Mouse (Mus musculus): ENCODE results near the gene Tmem91.
"Not testable (repeated sequence)": the region's sequence is repeated elsewhere in the genome, so short reads cannot be mapped to it uniquely, and the experiment has no call there.

The Tmem91 gene

DNA sequence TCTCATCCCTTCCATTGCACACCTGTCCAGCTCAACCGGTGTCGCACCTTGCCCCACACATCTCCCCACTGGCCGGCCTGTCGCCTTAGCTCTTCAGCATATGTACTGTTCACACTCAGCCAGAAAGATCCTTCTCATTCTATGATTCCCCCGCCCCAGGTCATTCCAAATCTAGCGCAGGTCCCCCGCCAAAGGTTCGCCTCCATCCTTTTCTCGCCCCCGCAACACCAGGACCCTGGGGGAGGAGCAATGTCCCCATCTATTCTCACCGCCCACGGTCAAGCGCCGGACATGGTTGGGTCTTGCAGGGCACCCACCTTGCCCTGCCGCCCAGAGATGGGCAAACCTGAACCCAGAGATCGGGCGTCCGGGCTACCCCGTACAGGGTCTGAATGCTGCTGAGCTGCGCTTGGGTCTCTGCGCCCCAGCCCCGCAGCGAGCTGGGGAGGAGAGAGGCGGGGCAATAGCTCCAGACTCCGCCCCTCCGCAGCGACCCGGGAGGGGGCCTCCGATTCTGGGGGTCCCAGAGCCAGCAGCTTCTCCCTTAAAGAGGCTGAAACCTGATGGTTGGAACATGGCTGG is at the start of gene Tmem91:
Tmem91 (minus strand) TSS at position 448 of the 582 bp plus-strand sequence.
- no peak for DNase-seq (ENCODE audit: low spot score in 2 of 2)

DNA sequence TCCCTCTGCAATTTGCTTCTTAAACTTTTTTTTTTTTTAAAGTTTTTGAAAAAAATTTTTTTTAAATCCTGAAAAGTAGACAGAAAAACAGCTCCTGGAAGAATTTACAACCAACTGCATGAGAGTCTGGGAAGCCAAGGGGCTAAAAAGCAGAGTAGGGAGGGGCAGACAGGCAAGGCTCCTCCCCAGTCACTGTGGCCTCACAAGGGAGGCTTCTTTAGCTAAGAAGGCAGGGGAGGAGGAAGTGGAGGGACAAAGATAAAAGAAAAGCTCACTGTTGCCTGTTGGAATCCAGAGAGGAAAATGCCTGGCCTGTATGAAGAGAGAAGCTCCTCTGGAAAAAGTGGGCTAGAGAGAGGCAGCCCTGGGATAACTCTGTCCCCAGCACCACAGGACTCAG is 46.8 kb upstream of the Tmem91 start:
- DNase-seq (ENCODE audit: low spot score in 2 of 2) = not testable (repeated sequence)

DNA sequence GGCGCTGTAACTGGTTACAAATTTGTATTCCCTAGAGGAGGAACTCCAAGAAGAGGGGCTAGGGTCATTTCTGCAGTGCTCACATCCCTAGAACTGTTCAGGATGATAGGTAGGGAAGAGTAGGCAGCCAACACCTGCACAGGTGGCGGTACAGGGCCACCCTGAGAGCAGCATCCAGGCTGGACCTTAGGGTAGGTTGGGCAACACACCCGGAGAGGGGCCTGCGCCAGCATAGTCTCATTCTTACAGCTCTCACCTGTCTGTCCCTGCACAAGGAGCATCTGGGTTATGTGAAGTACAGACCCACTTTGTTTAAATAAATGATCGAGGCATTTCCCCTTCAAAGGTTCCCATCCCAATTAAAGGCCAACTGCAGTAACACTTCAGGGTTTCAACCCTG is 45.8 kb upstream of the Tmem91 start:
- no peak for DNase-seq (ENCODE audit: low spot score in 2 of 2)

DNA sequence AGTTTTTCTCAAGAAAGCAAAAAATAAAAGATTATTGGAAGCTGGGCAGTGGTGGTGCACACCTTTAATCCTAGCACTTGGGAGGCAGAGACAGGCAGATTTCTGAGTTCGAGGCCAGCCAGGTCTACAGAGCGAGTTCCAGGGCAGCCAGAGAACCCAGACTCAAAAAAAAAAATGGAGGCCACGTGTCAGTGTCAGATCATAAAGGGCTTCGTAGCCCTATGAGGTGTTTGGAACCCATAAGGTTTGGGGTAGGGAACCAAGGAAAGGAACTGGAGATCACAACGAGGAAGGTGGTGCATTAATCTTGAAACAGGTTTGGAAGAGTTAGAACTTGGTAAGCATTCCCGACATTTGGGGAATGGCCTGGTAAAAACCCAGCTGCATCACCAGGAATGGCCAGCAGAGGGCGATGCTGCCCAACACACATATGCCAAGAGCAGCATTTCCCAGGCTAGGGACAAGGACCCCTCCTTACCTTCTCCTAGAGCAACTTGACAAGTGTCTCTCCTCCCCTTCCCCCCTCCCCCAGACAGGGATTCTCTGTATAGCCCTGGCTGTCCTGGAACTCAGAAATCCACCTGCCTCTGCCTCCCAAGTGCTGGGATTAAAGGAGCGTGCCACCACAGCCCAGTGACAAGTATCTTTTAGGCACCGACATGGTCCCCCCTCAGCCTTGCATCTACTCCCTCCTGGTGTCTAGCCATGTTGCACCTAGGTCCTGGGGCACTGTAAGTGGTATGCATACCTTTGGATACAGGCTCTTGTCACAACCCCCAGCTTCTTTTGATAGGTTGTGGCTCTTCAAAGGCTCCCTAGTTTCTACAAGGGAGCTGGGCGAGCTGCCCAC is 45.0 kb upstream of the Tmem91 start:
- peak; percentile 85 to 88 for DNase-seq (ENCODE audit: low spot score in 2 of 2)

DNA sequence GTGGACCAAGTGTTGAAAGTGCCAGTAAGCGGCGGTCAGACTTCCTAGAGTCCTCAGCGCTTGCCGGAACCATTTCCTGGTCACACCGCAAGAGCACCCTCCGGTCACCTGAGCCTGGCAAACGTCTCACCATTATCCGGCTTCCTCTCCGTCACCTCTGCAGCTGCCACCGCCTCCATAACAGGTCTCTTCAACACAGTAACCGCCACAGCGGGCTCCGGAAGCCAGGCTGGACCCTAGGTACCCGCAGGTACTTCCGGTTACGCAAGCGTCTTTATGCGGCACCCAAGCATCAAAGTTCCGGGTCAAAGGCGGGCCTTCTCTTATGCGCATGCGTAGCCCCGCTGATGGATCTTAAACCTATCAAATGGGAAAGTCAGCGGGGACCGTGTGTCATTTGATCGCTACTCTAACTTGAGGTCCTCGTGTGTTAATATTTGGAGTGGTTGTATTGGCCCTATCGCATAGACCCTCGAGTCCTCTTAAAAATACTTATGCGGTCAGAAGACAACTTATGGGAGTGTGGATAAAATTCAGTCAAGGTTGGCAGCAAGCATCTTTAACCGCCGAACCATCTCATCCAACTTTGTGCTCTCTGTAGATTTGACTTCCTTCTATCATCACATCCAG is 43.9 kb upstream of the Tmem91 start, which contains the start of gene Ccdc97:
Ccdc97 (minus strand) TSS at position 301 of the 630 bp plus-strand sequence.
- DNase-seq (ENCODE audit: low spot score in 2 of 2) = peak; percentile 96 to 97

GRCm38 (mm10) chr7:25717478-25717877 is 42.5 kb upstream of the Tmem91 start:
- no peak for DNase-seq (ENCODE audit: low spot score in 2 of 2)

DNA sequence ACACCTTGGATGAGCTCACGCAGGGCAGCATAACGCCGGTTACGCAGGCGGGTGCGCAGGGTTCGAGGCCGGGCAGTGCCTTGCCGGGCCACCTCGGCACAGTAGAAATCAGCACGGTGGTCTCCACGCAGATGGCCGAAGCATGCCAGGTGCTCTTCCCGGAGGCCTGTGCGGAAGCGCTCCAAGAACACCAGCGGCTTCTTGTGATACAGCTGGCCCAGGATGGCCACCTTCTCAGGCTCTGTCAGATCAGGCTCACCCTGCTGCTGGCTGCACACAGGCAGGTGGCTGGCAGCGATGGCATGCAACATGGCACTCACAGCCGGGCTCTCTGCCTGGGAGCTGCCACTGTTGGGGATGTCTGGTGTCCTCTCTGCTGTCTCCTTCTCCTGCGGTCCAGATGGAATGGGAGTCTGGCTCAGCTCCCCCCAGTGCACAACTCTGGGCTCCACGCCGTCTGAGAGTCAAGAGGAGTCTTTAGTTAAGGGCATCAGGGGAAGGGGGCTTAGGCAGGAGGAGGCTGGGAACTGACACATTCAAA is 40.8 kb upstream of the Tmem91 start:
- no peak for DNase-seq (ENCODE audit: low spot score in 2 of 2)

GRCm38 (mm10) chr7:25714581-25714980 is 39.6 kb upstream of the Tmem91 start:
- DNase-seq (ENCODE audit: low spot score in 2 of 2) = no peak

- DNase-seq (ENCODE audit: low spot score in 2 of 2) = no peak
These were observed 37.8 kb upstream of the Tmem91 start for GRCm38 (mm10) chr7:25712801-25713200.

GRCm38 (mm10) chr7:25711731-25712197 is 36.8 kb upstream of the Tmem91 start:
- peak; percentile 55 to 62 for DNase-seq (ENCODE audit: low spot score in 2 of 2)

DNA sequence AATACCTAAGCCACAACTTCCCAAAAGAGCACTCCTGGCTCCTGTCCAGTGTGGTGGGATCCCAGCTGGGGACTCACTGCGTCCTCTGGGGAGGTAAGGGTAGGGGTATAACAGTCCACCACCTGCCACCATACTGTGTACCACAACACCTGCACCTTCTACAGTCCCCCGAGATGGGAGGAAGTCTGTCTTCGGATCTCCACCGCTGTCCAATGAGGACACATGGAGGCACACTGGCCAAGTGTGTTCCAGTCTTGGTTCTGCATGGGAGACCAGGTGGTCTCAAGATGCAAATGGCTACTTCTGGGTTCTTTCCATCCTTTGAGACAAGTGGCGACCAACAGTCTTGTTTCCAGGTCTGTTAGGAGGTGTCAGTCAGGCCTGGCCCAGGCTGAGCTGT is 36.2 kb upstream of the Tmem91 start:
- no peak for DNase-seq (ENCODE audit: low spot score in 2 of 2)

- DNase-seq (ENCODE audit: low spot score in 2 of 2) = peak; percentile 74
These were observed 35.7 kb upstream of the Tmem91 start for GRCm38 (mm10) chr7:25710519-25711130.

GRCm38 (mm10) chr7:25709961-25710360 is 35.0 kb upstream of the Tmem91 start:
- no peak for DNase-seq (ENCODE audit: low spot score in 2 of 2)

DNA sequence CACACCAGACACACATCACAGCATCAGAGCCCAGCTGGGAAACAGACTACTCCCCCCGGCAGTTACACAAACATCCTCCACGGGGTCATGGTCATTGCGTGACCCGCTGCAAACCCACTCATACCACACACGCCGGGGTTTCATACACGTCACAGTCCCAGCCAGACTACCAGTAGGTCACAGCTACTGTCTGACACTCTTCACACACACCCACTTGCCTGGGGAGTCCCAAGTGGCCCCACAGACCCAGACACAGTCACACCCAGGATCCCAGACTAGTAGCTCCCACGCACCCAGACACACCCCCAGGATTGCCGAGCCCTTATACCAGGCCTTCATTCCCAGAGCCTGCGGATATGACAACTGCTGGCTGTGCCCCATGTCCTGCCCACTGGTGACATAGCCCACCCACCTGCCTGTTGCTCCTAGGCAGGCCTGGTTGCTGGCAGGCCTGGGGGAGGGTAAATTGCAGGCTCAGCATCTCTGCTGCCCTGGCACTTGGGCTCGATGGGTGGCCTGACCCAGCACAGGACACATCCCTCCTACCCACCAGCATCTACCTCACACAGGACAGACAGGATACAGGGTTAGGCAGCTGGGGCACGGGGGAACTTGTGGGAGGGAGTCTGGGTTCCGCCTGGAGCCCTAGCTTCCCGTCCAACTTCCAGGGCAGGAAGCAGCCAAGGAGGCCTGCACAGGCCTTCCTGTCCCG is 32.8 kb upstream of the Tmem91 start:
- DNase-seq (ENCODE audit: low spot score in 2 of 2) = no peak

GRCm38 (mm10) chr7:25706578-25707170 is 31.7 kb upstream of the Tmem91 start:
- DNase-seq (ENCODE audit: low spot score in 2 of 2) = no peak

DNA sequence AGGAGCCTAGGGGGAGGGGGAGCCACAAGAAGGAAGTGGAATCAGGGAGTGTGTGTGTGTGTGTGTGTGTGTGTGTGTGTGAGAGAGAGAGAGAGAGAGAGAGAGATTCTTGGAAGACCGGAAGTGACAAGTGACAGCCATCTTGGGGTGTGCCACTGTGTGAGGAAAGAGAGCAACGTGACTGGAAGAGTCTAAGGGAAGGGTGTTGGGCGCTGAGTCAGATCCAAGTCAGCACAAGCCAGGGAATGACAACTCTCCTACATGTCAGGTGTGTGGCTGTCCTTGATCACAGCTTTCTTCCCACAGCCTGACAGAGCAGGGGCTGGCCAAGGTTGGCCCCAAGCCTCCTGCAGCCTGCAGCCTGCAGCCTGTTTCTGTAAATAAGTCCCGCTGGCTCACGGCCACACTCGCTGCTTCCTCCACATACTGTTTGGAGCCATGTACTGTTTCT is 30.9 kb upstream of the Tmem91 start:
- DNase-seq (ENCODE audit: low spot score in 2 of 2) = peak; percentile 64 to 69

GRCm38 (mm10) chr7:25704716-25705364 is 29.9 kb upstream of the Tmem91 start:
- no peak for DNase-seq (ENCODE audit: low spot score in 2 of 2)

- no peak for DNase-seq (ENCODE audit: low spot score in 2 of 2)
These were observed 29.0 kb upstream of the Tmem91 start for GRCm38 (mm10) chr7:25703793-25704494.

- DNase-seq (ENCODE audit: low spot score in 2 of 2) = no peak
These were observed 27.4 kb upstream of the Tmem91 start for GRCm38 (mm10) chr7:25702350-25702749.

DNA sequence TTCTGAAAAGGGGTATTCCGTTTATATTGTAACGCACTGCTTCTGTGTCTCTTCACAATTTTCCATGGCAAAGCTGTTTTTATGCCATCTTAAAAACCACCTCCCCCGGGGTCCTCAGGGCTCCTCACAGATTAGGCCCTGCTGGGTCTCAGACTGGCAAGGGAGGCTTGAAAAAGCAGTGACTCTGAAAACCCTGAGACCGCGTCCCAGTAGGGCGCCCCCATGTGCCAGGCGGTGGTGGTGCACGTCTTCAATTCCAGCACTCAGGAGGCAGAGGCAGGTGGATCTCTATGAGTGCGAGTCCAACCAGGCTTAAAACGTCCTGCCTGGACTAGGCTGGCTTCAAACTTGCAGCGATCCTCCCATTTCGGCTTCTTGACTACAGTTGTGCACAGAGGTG is 25.8 kb upstream of the Tmem91 start:
- DNase-seq (ENCODE audit: low spot score in 2 of 2) = no peak

All from right cerebral cortex, adult 2 months (tissue).